Mouse (Mus musculus) gastrocnemius, postnatal 4 days (tissue): ENCODE data around the gene Slc52a3. TPM values are rescaled to one million over a fixed set of nuclear protein-coding genes. Genes with fewer than 3 reads are reported as not detected.
"Not testable (repeated sequence)": the region's sequence is repeated elsewhere in the genome, so short reads cannot be mapped to it uniquely, and the experiment has no call there.

Source experiments
- DNase-seq, 2 experiments: peaks; one replicate each; pipeline ENCODE4 v3.0.0; 2021 to 2022; ENCODE audit warnings: low spot score in 2 of 2, mixed read lengths in 2 of 2
- total RNA-seq, 2 experiments: library from RNA; stranded (reverse); gene quantifications; 2 replicates each; pipeline ENCODE4 v1.2.3; 2021

Slc52a3 gene
- total RNA-seq, 2 experiments from 2014 or later = 1.3 to 1.6 TPM

DNA sequence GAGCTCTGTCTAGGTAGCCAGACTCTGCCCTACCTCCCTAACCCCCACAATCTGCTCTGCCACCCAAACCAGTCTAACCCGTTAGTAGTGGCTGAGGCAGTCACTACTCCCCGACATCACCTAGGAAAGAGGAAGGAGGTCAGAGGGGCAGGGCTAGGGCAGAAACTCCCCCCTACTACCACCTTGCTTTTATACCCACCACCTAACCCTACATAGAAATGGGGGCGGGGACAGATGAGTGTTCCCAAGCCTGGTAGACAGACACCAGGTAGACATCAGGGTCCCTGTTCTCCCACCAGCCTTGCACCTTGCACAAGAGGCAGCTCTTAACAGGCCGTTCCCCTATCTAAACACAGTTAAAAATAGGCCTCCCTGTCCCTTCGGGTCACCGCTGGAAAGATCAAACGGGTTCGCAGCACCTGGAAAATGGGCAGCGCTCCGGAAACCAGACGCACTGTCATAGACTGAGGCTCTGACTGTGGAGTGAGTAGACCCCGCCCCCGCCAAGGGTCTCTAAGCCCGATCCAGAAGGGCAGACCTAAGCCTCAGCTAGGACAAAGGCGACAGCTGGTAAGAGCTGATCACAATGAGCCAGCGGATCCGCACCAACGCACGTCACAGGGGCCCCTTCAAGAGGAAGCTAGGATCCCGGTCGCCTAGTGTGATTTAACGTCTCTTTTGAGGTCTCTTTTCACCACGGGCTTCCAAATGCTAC is 23.3 kb upstream of the Slc52a3 start:
- no peak for DNase-seq

DNA sequence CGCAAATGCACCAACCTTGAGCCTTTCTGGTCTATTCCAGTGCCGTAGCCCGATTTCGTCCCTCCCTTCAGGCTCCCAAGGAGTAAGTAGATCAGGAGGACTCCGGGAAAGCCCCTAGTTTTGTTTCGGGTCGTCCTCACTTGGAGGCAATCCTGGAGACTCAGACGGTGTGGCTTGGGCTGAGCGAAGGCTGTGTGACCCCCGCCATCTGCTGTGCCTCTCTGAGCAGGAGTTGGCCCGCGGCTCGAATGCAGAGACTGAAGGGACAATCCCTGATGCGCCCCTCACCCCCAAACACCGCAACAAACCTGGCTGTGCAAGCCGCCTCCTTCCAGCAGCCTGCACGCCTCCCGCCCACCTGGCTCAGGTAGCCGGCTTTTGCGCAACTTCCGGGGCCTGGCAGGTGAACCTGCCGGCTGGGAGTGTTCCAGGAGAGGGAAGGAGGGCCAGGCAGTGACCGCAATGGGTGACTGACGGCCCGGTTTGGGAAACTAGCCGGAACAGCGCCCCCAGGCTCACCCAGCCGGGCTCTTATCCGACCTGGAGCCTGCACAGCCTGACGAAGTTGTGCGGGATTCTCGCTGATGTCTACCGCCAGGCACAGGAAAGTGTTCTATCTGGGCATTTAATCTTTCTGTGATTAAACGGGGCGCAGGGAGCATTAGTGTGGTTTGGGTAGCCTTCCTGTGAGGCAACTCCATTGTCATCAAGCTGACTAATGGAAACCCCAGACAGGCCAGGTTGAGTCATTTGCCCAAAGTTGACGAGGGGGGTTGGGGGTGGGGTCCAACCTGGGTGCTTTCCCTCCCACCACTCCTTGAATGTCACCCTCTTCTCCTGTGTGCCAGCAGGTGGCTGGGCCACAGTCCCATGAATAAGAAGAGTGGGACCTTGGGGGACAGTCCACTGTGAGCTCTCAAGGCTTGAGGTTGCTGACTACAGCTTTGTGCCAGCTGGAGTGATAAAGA is 22.4 kb upstream of the Slc52a3 start:
- DNase-seq = no peak

GRCm38 (mm10) chr2:151975295-151975694 is 21.0 kb upstream of the Slc52a3 start:
- DNase-seq = no peak

DNA sequence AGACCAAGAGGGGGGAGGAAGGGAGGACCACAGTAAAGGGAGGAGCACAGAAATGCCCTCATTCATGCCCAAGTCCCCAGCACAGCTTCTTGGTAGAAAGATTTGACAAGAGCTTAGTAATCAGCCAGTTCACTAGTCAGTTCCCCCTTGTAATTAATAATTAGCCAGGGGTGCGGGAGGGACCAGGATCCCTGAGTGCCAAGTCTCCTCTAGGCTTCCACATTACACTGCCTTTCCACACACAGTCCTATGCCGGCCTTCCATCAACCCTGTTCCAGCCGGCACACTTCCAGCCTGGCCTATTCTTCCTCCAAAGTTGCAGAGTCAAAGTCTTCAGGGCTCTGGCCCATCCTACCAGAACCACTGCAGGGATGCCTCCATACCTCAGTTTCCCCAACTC is 20.2 kb upstream of the Slc52a3 start:
- no peak for DNase-seq

GRCm38 (mm10) chr2:151977689-151978440 is 18.4 kb upstream of the Slc52a3 start:
- DNase-seq = peak in 1 of 2 experiments; percentile 54

GRCm38 (mm10) chr2:151978494-151978893 is 17.8 kb upstream of the Slc52a3 start:
- DNase-seq = no peak

GRCm38 (mm10) chr2:151979470-151980354 is 16.6 kb upstream of the Slc52a3 start, which contains the start of gene Fam110a:
Fam110a (minus strand) TSS chr2:151980219.
- DNase-seq = peak; percentile 83 to 90

DNA sequence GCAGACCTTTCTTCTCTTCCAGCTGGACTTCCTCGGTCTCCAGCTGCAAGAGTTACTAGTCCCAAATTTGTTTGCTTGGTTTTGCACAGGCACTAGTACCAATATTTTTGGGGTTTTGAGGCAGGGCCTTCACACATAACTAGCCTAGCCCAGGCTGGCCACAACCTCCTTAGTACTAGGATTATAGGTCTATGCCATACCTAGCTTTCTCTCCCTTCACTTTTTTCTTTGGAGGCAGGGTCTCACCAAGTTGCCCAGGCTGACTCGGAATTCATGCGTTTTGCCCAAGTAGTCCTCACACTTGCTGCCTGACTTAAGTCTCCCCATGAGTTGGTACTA is 16.0 kb upstream of the Slc52a3 start:
- DNase-seq = no peak

DNA sequence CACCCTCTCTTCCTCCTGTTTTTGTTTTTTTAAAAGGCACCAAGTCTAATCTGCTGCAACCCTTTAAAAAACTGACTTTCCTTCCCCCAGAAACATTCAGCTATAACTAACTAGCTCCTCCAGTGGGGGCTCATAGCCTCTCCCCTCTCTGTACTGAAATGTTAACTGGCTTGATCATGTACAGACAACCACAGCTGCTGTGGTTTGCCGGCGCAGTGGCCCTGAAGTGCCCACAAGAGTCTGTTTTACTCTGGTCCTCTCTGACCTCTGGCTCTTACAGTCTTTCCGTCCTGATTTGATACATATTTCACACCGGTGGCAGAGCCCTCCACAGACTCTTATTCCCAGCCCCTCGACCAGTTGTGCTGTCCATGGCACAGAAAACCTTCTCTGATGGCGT is 15.0 kb upstream of the Slc52a3 start:
- no peak for DNase-seq

DNA sequence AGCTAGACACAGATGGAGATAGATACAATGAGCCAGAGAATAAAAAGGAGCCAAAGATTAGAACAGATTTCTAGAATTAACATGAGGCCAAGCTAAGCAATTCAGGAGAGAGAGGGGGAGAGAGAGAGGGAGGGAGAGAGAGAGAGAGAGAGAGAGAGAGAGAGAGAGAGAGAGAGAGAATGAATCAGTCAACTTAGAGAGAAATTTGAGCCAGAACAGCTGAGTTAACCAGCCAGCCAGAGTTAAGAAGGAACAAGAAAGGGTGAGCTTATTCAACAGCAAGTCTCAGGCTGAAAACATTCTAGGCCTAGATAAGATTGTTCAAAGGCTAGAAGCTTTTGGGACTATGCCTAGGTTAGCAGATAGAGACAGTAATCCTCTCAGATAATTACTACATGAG is 13.8 kb upstream of the Slc52a3 start:
- no peak for DNase-seq

DNA sequence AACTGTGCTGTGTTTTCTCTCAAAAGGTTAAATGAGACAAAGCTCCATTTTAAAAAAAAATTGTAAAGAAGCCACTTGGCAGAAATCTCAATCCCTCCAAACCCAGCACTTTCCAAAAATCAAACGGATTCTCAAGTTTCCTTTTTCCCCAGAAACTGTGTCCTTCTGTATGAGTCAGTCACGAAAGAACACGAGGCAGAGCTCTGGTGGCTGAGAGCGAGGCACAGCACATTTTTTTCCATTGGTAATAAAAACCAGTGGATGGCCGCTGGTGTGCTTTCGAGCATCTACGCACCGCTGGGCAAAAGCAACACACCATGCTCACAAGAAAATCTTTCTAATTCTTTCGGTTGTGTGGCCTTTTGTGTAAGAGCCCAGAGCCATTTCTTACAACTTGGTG is 12.3 kb upstream of the Slc52a3 start:
- DNase-seq = peak in 1 of 2 experiments; percentile 13

DNA sequence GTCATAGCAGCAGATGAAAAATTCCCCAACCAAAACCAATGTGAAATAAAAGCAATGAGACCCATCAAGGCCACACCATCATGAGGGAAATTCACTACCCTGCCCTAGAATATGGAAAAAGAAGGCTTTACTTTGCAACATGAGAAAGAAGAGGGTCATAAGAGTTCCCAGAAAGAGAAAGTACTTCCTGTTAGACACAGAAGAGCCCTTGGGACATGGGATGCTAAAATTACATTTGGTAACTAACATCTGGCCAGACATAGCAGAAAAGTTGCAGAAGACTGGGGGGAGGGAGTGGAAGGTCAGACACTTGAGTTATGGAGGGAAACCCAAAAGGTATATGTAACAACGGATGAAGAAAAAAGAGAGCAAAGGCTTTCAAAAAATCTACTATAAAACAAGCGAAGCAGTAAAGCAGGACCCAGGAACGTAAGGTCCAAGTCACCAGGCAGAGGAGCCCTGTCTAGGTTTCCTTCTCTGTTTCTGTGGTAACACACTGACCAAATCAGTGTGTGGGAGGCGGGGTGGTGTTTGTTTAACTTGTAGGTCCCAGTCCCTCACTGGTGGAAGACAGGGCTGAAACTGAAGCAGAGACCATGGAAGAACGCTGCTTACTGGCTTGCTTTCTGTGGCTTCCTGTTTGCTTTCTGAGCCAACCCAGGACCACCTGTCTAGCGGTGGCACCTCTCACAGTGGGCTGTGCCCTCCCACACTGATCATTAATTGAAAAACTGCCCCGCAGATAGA is 10.7 kb upstream of the Slc52a3 start:
- no peak for DNase-seq

- no peak for DNase-seq
These were observed 9.4 kb upstream of the Slc52a3 start for GRCm38 (mm10) chr2:151986958-151987357.

GRCm38 (mm10) chr2:151988978-151989377 is 7.3 kb upstream of the Slc52a3 start:
- DNase-seq = no peak

DNA sequence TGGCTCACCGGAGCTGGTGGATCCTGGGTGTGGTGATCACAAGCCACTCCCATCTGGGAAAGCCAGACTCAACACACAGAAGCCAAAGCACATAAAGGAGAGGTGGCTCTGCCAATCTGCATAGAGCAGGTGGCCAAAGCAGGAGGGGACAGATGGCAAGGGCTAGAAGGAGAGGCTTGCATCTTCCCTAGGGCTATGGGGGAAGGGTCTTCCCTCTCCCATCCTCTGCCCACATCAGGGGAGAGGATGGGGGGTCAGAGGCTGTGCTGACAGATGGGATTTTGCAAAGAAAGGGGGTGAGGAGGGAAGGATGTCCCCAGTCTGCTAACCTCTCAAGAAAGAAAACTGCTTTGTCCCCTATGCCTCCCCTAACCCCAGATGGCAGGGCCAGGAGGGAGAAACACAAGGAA is 5.3 kb upstream of the Slc52a3 start:
- no peak for DNase-seq

GRCm38 (mm10) chr2:151991446-151991845 is 4.9 kb upstream of the Slc52a3 start:
- no peak for DNase-seq

GRCm38 (mm10) chr2:151994350-151995122 is 1.8 kb upstream of the Slc52a3 start:
- peak; percentile 63 to 76 for DNase-seq

GRCm38 (mm10) chr2:151997190-151997575 is 872 bp downstream of the Slc52a3 start:
- DNase-seq = not testable (repeated sequence)
